Mouse (Mus musculus): Measurements from ENCODE around the gene Shb. TPM values are rescaled to one million over a fixed set of nuclear protein-coding genes. Genes with fewer than 3 reads are reported as not detected.

Gene Shb
- total and polyA plus RNA-seq, 3 experiments, result 7.7 to 15.5 (median 8.6) TPM

DNA sequence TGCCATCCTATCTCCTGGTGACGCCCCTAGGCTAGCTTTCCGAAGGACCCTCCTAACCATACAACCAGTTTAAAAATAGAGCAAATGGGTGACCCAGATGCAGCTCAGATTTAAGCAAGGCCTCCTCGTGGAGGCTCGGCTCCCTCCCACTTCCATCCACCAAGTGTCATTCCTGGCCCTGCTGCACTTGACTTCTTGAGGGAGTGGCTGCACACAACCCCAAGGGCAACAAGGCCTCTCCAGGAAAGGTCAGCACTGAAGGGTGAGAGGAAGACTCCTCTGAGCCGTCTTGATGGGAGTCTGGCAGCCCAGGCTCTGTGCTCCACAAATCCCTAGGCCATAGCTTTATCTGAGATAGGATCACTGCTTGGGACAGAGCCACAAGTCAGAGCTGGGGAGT lies 25.7 kb downstream of the Shb start:
- in situ Hi-C loops (cut with MboI; ENCODE audit: low pct_ligation_motif_present, low pct_unique_long_range_greater_than_20kb, low sequenced_read_pairs), result no loop called here
- peaks cover 45 to 76% of the 10 kb centered on the region in 2 experiments for H3K4me1 ChIP-seq (ENCODE audit: control insufficient read depth in 1 of 2, insufficient read depth in 2 of 2)
- no peaks in the 10 kb centered on the region for H3K27me3 ChIP-seq (replicated peaks)
- no peak for TF ChIP-seq ZKSCAN1 (IDR thresholded peaks at IDR 0.05; ENCODE audit: borderline replicate concordance, low read depth, low read length)
- H3K36me3 ChIP-seq (replicated peaks in 1 of 2; ENCODE audit: control insufficient read depth in 1 of 2, insufficient read depth in 1 of 2, low read length in 1 of 2), result peaks cover 0 to 56% of the 10 kb centered on the region in 2 experiments
- dilution Hi-C loops (cut with MboI; ENCODE audit: extremely low pct_ligation_motif_present, extremely low pct_unique_long_range_greater_than_20kb, low sequenced_read_pairs), result no loop called here
- no peak overlapping the region for H3K4me2 ChIP-seq (ENCODE audit: insufficient read depth, low read depth, poor library complexity, severe bottlenecking)
- no peak for DNase-seq (ENCODE audit: extremely low read depth)
- H3K27ac ChIP-seq (ENCODE audit: insufficient read depth, low read depth), result no peak overlapping the region
- H3K9ac ChIP-seq (ENCODE audit: insufficient read depth, low read depth), result no peak overlapping the region
- no peaks in the 10 kb centered on the region; the same call in 1 of the 2 replicates for H3K79me2 ChIP-seq (replicated peaks; ENCODE audit: control insufficient read depth, extremely low read depth, insufficient read depth, poor library complexity, severe bottlenecking)
- no peak overlapping the region for H3K4me3 ChIP-seq (replicated peaks in 1 of 3; ENCODE audit: low read depth in 2 of 3, low read length in 2 of 3, poor library complexity in 1 of 3)
- H3K9me3 ChIP-seq (replicated peaks; ENCODE audit: low read length), result no peaks in the 10 kb centered on the region

DNA sequence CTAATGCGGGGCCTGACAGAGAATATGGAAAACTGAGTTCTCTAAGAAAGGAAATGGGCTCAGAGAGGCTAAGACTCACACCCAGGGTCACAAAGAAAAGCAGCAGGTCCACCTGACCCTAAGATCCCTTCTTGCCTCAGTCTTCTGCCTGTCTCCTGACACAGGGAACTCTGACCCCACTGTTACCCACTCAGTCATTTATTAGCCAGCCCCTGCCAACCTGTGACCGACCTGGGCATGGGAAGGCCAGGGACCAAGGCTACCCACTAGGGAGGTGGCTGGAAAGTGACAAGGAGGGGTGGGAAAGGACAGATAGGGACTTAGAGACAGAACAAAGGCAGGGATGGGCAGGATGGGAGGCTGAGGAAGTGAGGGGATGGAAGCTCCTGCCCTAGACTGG lies 26.6 kb downstream of the Shb start:
- dilution Hi-C loops (cut with MboI; ENCODE audit: extremely low pct_ligation_motif_present, extremely low pct_unique_long_range_greater_than_20kb, low sequenced_read_pairs) (no loop called here), in situ Hi-C loops (cut with MboI; ENCODE audit: low pct_ligation_motif_present, low pct_unique_long_range_greater_than_20kb, low sequenced_read_pairs) (no loop called here)
- no peak overlapping the region for H3K27ac ChIP-seq (ENCODE audit: insufficient read depth, low read depth)

DNA sequence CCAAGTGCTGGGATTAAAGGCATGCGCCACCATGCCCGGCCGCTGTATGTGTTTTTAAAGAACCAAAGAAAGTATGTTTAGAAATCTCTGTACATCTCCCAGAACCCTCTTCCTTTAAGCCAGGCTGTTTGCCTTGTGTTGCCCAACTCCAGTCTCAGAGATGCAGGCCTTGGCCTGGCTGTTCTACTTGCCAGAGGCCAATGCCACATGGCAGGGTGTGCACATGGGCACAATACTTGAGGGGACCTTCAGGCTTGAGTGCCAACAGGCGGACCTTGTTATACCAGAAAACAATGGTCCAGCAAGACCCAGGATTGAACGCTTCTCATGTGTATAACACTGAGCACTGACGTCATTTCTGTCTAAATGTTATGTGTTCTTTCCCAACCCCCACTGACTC lies 27.1 kb downstream of the Shb start:
- Histone ChIP-seq H3K36me3 (replicated peaks in 1 of 2; ENCODE audit: control insufficient read depth in 1 of 2, insufficient read depth in 1 of 2, low read length in 1 of 2) (peaks cover 0 to 55% of the 10 kb centered on the region in 2 experiments), H3K27ac (ENCODE audit: insufficient read depth, low read depth) (no peak overlapping the region), H3K4me1 (ENCODE audit: control insufficient read depth in 1 of 2, insufficient read depth in 2 of 2) (peaks cover 45 to 76% of the 10 kb centered on the region in 2 experiments), H3K79me2 (replicated peaks; ENCODE audit: control insufficient read depth, extremely low read depth, insufficient read depth, poor library complexity, severe bottlenecking) (no peaks in the 10 kb centered on the region; the same call in 1 of the 2 replicates), H3K4me2 (ENCODE audit: insufficient read depth, low read depth, poor library complexity, severe bottlenecking) (no peak overlapping the region), H3K9ac (ENCODE audit: insufficient read depth, low read depth) (no peak overlapping the region), H3K27me3 (replicated peaks) (no peaks in the 10 kb centered on the region), H3K9me3 (replicated peaks; ENCODE audit: low read length) (no peaks in the 10 kb centered on the region), H3K4me3 (replicated peaks in 1 of 3; ENCODE audit: low read depth in 2 of 3, low read length in 2 of 3, poor library complexity in 1 of 3) (no peak overlapping the region)
- in situ Hi-C loops (cut with MboI; ENCODE audit: low pct_ligation_motif_present, low pct_unique_long_range_greater_than_20kb, low sequenced_read_pairs) (no loop called here), dilution Hi-C loops (cut with MboI; ENCODE audit: extremely low pct_ligation_motif_present, extremely low pct_unique_long_range_greater_than_20kb, low sequenced_read_pairs) (no loop called here)
- no peak for DNase-seq (ENCODE audit: extremely low read depth)
- no peak for TF ChIP-seq POLR2AphosphoS2 (IDR thresholded peaks at IDR 0.05; ENCODE audit: low read depth, low read length)
- no peak for TF ChIP-seq TBP (conservative IDR thresholded peaks at IDR 0.05; ENCODE audit: low read depth, low read length)
- TF ChIP-seq ZC3H11A (IDR thresholded peaks at IDR 0.05; ENCODE audit: low read depth, low read length), result no peak
- TF ChIP-seq USF1 (IDR thresholded peaks at IDR 0.05; ENCODE audit: low read depth, low read length), result no peak
- TF ChIP-seq ZKSCAN1 (IDR thresholded peaks at IDR 0.05; ENCODE audit: borderline replicate concordance, low read depth, low read length), result no peak
- no peak for TF ChIP-seq GABPA (IDR thresholded peaks at IDR 0.05; ENCODE audit: insufficient replicate concordance, low read depth, low read length)
- TF ChIP-seq PAX5 (IDR thresholded peaks at IDR 0.05; ENCODE audit: low read length), result no peak
- no peak for TF ChIP-seq NELFE (IDR thresholded peaks at IDR 0.05; ENCODE audit: low read depth, low read length)
- no peak for TF ChIP-seq BHLHE40 (IDR thresholded peaks at IDR 0.05; ENCODE audit: low read depth, low read length)
- no peak for TF ChIP-seq E2F4 (IDR thresholded peaks at IDR 0.05; ENCODE audit: insufficient replicate concordance, low read depth, low read length)
- no peak for TF ChIP-seq UBTF (IDR thresholded peaks at IDR 0.05; ENCODE audit: low read depth, low read length)
- TF ChIP-seq MAX (IDR thresholded peaks at IDR 0.05; ENCODE audit: low read length), result no peak
- TF ChIP-seq ZMIZ1 (IDR thresholded peaks at IDR 0.05; ENCODE audit: low read depth, low read length), result no peak
- TF ChIP-seq ELF1 (IDR thresholded peaks at IDR 0.05; ENCODE audit: low read depth, low read length), result no peak
- TF ChIP-seq CHD1 (IDR thresholded peaks at IDR 0.05; ENCODE audit: low read depth, low read length), result no peak
- TF ChIP-seq JUN (IDR thresholded peaks at IDR 0.05; ENCODE audit: insufficient read depth, low read depth, low read length), result no peak
- no peak for TF ChIP-seq ZNF384 (IDR thresholded peaks at IDR 0.05; ENCODE audit: low read depth, low read length)
- TF ChIP-seq RCOR1 (conservative IDR thresholded peaks at IDR 0.05; ENCODE audit: low read depth, low read length), result no peak
- TF ChIP-seq KAT2A (IDR thresholded peaks at IDR 0.05; ENCODE audit: insufficient replicate concordance, low read length), result no peak
- no peak for TF ChIP-seq CTCF (conservative IDR thresholded peaks at IDR 0.05 in 1 of 2, IDR thresholded peaks at IDR 0.05 in 1 of 2; ENCODE audit: low read depth in 2 of 2, low read length in 2 of 2)

More for the DNA sequence above, 26.6 kb downstream of the Shb start:
- Histone ChIP-seq H3K4me2 (ENCODE audit: insufficient read depth, low read depth, poor library complexity, severe bottlenecking) (no peak overlapping the region), H3K79me2 (replicated peaks; ENCODE audit: control insufficient read depth, extremely low read depth, insufficient read depth, poor library complexity, severe bottlenecking) (no peaks in the 10 kb centered on the region; the same call in 1 of the 2 replicates), H3K9ac (ENCODE audit: insufficient read depth, low read depth) (no peak overlapping the region), H3K4me3 (replicated peaks in 1 of 3; ENCODE audit: low read depth in 2 of 3, low read length in 2 of 3, poor library complexity in 1 of 3) (no peak overlapping the region), H3K4me1 (ENCODE audit: control insufficient read depth in 1 of 2, insufficient read depth in 2 of 2) (peaks cover 44 to 76% of the 10 kb centered on the region in 2 experiments), H3K36me3 (replicated peaks in 1 of 2; ENCODE audit: control insufficient read depth in 1 of 2, insufficient read depth in 1 of 2, low read length in 1 of 2) (peaks cover 0 to 55% of the 10 kb centered on the region in 2 experiments), H3K27me3 (replicated peaks) (no peaks in the 10 kb centered on the region), H3K9me3 (replicated peaks; ENCODE audit: low read length) (no peaks in the 10 kb centered on the region)
- DNase-seq (ENCODE audit: extremely low read depth), result no peak
- TF ChIP-seq JUND (conservative IDR thresholded peaks at IDR 0.05; ENCODE audit: low read depth, low read length), result no peak
- no peak for TF ChIP-seq CHD2 (IDR thresholded peaks at IDR 0.05; ENCODE audit: low read length)
- TF ChIP-seq ZKSCAN1 (IDR thresholded peaks at IDR 0.05; ENCODE audit: borderline replicate concordance, low read depth, low read length), result no peak
- TF ChIP-seq ELF1 (IDR thresholded peaks at IDR 0.05; ENCODE audit: low read depth, low read length), result no peak
- TF ChIP-seq POLR2AphosphoS2 (IDR thresholded peaks at IDR 0.05; ENCODE audit: low read depth, low read length), result no peak
- TF ChIP-seq KAT2A (IDR thresholded peaks at IDR 0.05; ENCODE audit: insufficient replicate concordance, low read length), result no peak
- TF ChIP-seq MEF2A (IDR thresholded peaks at IDR 0.05; ENCODE audit: borderline replicate concordance, low read depth, low read length), result no peak
- no peak for TF ChIP-seq TBP (conservative IDR thresholded peaks at IDR 0.05; ENCODE audit: low read depth, low read length)
- no peak for TF ChIP-seq SMC3 (IDR thresholded peaks at IDR 0.05; ENCODE audit: low read depth, low read length)
- TF ChIP-seq MAX (IDR thresholded peaks at IDR 0.05; ENCODE audit: low read length), result no peak
- no peak for TF ChIP-seq GABPA (IDR thresholded peaks at IDR 0.05; ENCODE audit: insufficient replicate concordance, low read depth, low read length)
- no peak for TF ChIP-seq ZC3H11A (IDR thresholded peaks at IDR 0.05; ENCODE audit: low read depth, low read length)
- no peak for TF ChIP-seq NELFE (IDR thresholded peaks at IDR 0.05; ENCODE audit: low read depth, low read length)
- no peak for TF ChIP-seq POLR2A (IDR thresholded peaks at IDR 0.05; ENCODE audit: low read depth, low read length)
- TF ChIP-seq TCF12 (IDR thresholded peaks at IDR 0.05; ENCODE audit: low read depth, low read length), result no peak

All from CH12.LX (cell line).